Mouse (Mus musculus) bone marrow macrophage, adult 2 months (primary cell): ENCODE measurements around the gene Hat1.

ENCODE experiments used
- CTCF ChIP-seq: IDR thresholded peaks from 2 replicates; pipeline ENCODE4 v1.5.1; 2012; ENCODE audit warnings: low read depth, mild to moderate bottlenecking, low read length, moderate library complexity
- POLR2A ChIP-seq: IDR thresholded peaks from 2 replicates; pipeline ENCODE4 v1.6.1; 2012; ENCODE audit warnings: mild to moderate bottlenecking, low read depth, low read length, borderline replicate concordance

DNA sequence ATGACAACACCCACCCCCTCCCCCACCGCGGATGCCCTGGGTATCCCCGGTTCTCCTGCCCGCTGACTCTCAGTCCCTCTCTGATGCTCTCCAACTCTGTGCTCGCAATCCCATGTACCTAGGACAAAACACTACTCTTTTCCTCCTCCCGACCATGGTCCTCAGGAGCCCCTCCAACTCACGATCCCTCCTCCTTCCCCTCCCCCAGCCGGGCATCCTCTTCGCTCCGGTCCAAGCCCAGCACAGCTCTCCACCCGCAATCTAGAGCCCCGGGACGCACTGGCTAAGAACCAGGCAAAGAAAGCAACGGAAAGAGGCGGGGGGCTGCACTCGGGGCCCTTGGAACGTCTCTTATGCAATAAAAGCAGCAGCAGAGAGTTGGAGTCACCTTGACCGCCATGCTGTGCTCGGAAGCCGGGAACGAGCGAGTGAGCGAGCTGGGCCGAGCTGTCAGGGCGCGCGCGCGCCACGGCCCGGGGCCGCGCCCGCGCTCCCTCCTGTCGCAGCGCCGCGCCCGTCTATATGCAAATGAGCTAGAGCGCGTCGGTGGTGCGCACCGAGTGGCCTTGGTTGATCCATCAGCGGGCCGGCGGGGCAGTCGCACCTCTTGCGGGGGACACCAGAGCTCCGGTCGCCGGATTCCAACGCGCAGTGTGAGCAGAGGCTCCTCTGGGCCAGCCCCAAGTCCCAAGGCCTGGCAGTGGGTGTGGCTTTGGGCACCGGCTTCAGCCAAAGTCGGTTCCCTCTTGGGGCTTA is 21.5 kb upstream of the Hat1 start, which contains the start of gene Slc25a12:
- no peak for TF ChIP-seq CTCF
- TF ChIP-seq POLR2A, result no peak
